Mouse (Mus musculus) C2C12 (cell line): ENCODE results near the gene Slc12a8. TPM values are rescaled to one million over a fixed set of nuclear protein-coding genes. Genes with fewer than 3 reads are reported as not detected.

Experiments used
- H3K27me3 ChIP-seq: one replicate; pipeline ENCODE4 v1.6.1; 2011; ENCODE audit not compliant: control insufficient read depth, insufficient read depth, insufficient read length
- H3K36me3 ChIP-seq: one replicate; pipeline ENCODE4 v1.6.1; 2011; ENCODE audit not compliant: control insufficient read depth, insufficient read depth
- H3K4me3 ChIP-seq: one replicate; pipeline ENCODE4 v1.5.1; 2011; ENCODE audit warnings: mild to moderate bottlenecking, control low read depth; ENCODE audit not compliant: poor library complexity, insufficient read depth, severe bottlenecking
- H3K79me2 ChIP-seq: one replicate; pipeline ENCODE4 v1.6.1; 2011; ENCODE audit not compliant: control insufficient read depth, insufficient read depth
- H3K79me3 ChIP-seq: one replicate; pipeline ENCODE4 v1.6.1; 2011; ENCODE audit warnings: low read depth, control low read depth
- H3ac ChIP-seq: one replicate; pipeline ENCODE3; 2011; ENCODE audit warnings: low read depth; ENCODE audit not compliant: control insufficient read depth, insufficient read length
- CEBPB ChIP-seq: IDR thresholded peaks from one replicate; pipeline ENCODE4 v1.6.1; 2011; ENCODE audit warnings: low read depth, mild to moderate bottlenecking, control low read depth, moderate library complexity
- CTCF ChIP-seq: IDR thresholded peaks from one replicate; pipeline ENCODE4 v1.5.1; 2011; ENCODE audit not compliant: control insufficient read depth, insufficient read depth, insufficient read length
- FOSL1 ChIP-seq: IDR thresholded peaks from one replicate; pipeline ENCODE4 v1.8.0; 2011; ENCODE audit warnings: mild to moderate bottlenecking, low read length; ENCODE audit not compliant: poor library complexity, insufficient read depth, severe bottlenecking
- MAX ChIP-seq: IDR thresholded peaks from one replicate; pipeline ENCODE4 v1.6.1; 2011; ENCODE audit warnings: mild to moderate bottlenecking, control low read depth
- MYOD1 ChIP-seq: IDR thresholded peaks from one replicate; pipeline ENCODE4 v1.6.1; 2011; ENCODE audit warnings: low read depth; ENCODE audit not compliant: control insufficient read depth, insufficient read length
- MYOG ChIP-seq: IDR thresholded peaks from one replicate; pipeline ENCODE4 v1.6.1; 2011; ENCODE audit not compliant: control insufficient read depth, insufficient read length; ENCODE audit errors: extremely low read depth
- USF1 ChIP-seq: IDR thresholded peaks from one replicate; pipeline ENCODE4 v1.6.1; 2011; ENCODE audit warnings: low read depth, mild to moderate bottlenecking, control low read depth, moderate library complexity
- polyA plus RNA-seq: library from polyadenylated mRNA; unstranded; fragments of >200 nt; fragmentation: generic; extraction: Trizol; gene quantifications from one replicate; pipeline ENCODE4 v1.2.1, GENCODE M21; 2012; ENCODE audit warnings: missing spikeins

Slc12a8 gene
- polyA plus RNA-seq, 1 experiment: 0.06 TPM

- TF ChIP-seq USF1 (no peak), MYOD1 (no peak), CTCF (no peak), CEBPB (no peak), MYOG (no peak), MAX (no peak), FOSL1 (no peak)
- no peaks in the 10 kb centered on the region for H3K27me3 ChIP-seq
These were observed 118.9 kb downstream of the Slc12a8 start for GRCm38 (mm10) chr16:33635836-33636595.

GRCm38 (mm10) chr16:33641779-33642178 lies 124.7 kb downstream of the Slc12a8 start:
- Histone ChIP-seq H3K36me3 (no peaks in the 10 kb centered on the region), H3ac (no peak overlapping the region), H3K79me3 (no peaks in the 10 kb centered on the region), H3K79me2 (no peaks in the 10 kb centered on the region), H3K4me3 (no peak overlapping the region), H3K27me3 (no peaks in the 10 kb centered on the region)
- TF ChIP-seq CEBPB (no peak), CTCF (no peak)

More at GRCm38 (mm10) chr16:33635836-33636595, 118.9 kb downstream of the Slc12a8 start:
- H3K79me2 ChIP-seq: no peaks in the 10 kb centered on the region
- no peaks in the 10 kb centered on the region for H3K36me3 ChIP-seq
- H3ac ChIP-seq: no peak overlapping the region
- H3K79me3 ChIP-seq: no peaks in the 10 kb centered on the region
- H3K4me3 ChIP-seq: no peak overlapping the region

GRCm38 (mm10) chr16:33653116-33653515 lies 136.0 kb downstream of the Slc12a8 start:
- Histone ChIP-seq H3K36me3 (no peaks in the 10 kb centered on the region), H3ac (no peak overlapping the region), H3K4me3 (no peak overlapping the region), H3K27me3 (no peaks in the 10 kb centered on the region), H3K79me2 (no peaks in the 10 kb centered on the region), H3K79me3 (no peaks in the 10 kb centered on the region)
- TF ChIP-seq MYOG (no peak), MYOD1 (no peak), CEBPB (no peak)

GRCm38 (mm10) chr16:33655443-33655842 lies 138.3 kb downstream of the Slc12a8 start:
- Histone ChIP-seq H3ac (no peak overlapping the region), H3K27me3 (no peaks in the 10 kb centered on the region), H3K36me3 (no peaks in the 10 kb centered on the region), H3K79me2 (no peaks in the 10 kb centered on the region), H3K4me3 (no peak overlapping the region), H3K79me3 (no peaks in the 10 kb centered on the region)
- TF ChIP-seq CTCF: no peak

- H3K79me2 ChIP-seq: no peaks in the 10 kb centered on the region
- H3K79me3 ChIP-seq: no peaks in the 10 kb centered on the region
- no peaks in the 10 kb centered on the region for H3K36me3 ChIP-seq
- TF ChIP-seq MYOG (no peak), FOSL1 (no peak), USF1 (no peak), CTCF (no peak), CEBPB (no peak), MYOD1 (no peak), MAX (no peak)
- no peak overlapping the region for H3ac ChIP-seq
- H3K4me3 ChIP-seq: no peak overlapping the region
- no peaks in the 10 kb centered on the region for H3K27me3 ChIP-seq
These were observed 140.1 kb downstream of the Slc12a8 start for GRCm38 (mm10) chr16:33657191-33657590.

GRCm38 (mm10) chr16:33658121-33658520 lies 141.0 kb downstream of the Slc12a8 start:
- Histone ChIP-seq H3K27me3 (no peaks in the 10 kb centered on the region), H3K4me3 (no peak overlapping the region), H3K36me3 (no peaks in the 10 kb centered on the region), H3K79me2 (no peaks in the 10 kb centered on the region), H3K79me3 (no peaks in the 10 kb centered on the region), H3ac (no peak overlapping the region)
- no peak for TF ChIP-seq FOSL1
- TF ChIP-seq CTCF: no peak
- no peak for TF ChIP-seq CEBPB
- TF ChIP-seq MYOD1: no peak
- no peak for TF ChIP-seq USF1
- TF ChIP-seq MAX: no peak
